Mouse (Mus musculus) brain, embryonic 14.5 days (tissue): Measurements from ENCODE around the gene Rab33b. TPM values are rescaled to one million over a fixed set of nuclear protein-coding genes. Genes with fewer than 3 reads are reported as not detected.
A peak's percentile ranks its signal among the peaks of the same experiment; 100 is the strongest.

Source experiments
- DNase-seq: peaks from one replicate; pipeline ENCODE4 v3.0.0-alpha.2; 2011; ENCODE audit warnings: low read depth
- CTCF ChIP-seq: fragments of 200-500 bp; IDR thresholded peaks from 2 replicates; pipeline ENCODE4 v1.5.1; 2012; ENCODE audit warnings: inconsistent platforms, mild to moderate bottlenecking, moderate library complexity, borderline replicate concordance; ENCODE audit not compliant: insufficient read depth, insufficient read length; ENCODE audit errors: extremely low read depth
- POLR2A ChIP-seq: fragments of 200-500 bp; IDR thresholded peaks from 2 replicates; pipeline ENCODE4 v1.6.1; 2012; ENCODE audit warnings: mild to moderate bottlenecking, inconsistent platforms, borderline replicate concordance; ENCODE audit not compliant: poor library complexity, insufficient read depth, insufficient read length, severe bottlenecking; ENCODE audit errors: extremely low read depth
- polyA plus RNA-seq: library from polyadenylated mRNA; depleted of rRNA; stranded (reverse); fragments of >200 nt; gene quantifications from 2 replicates; pipeline ENCODE4 v1.2.3, GENCODE M21; 2012

Gene Rab33b
- polyA plus RNA-seq, 1 experiment: 17.5 TPM

DNA sequence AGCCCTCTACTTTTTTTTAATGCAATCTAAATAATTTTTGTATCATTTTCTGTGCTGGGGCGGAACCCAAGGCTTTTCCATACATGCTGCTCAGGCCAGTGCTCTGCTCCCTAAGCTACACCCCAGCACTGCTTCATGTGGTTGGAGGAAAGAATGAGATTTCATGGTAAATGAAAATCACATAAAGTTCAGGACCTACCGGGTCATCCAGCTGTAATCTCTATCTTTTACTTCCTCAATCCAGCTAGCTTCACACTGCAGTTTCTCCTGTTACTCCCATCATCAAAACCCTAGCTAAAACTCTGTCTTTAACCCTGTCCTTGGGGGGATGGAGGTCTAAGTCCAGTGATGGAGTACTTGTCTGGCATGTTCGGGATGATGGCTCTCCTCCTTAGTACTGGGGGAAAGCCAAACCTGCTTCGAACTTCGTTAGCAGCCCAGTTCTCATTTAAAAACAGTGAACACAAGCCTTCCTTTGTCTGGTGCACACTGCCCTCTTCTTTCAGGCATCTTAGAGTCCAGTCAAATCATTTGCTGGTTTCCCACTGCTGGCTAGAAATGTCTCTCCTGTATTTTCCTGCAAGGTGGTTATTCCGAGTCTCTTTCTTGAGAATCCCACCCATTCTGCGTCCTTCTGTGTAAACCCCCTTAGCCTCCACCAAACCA is 6.5 kb downstream of the Rab33b start:
- peak; percentile 67 for DNase-seq
- TF ChIP-seq CTCF: no peak
- no peak for TF ChIP-seq POLR2A

DNA sequence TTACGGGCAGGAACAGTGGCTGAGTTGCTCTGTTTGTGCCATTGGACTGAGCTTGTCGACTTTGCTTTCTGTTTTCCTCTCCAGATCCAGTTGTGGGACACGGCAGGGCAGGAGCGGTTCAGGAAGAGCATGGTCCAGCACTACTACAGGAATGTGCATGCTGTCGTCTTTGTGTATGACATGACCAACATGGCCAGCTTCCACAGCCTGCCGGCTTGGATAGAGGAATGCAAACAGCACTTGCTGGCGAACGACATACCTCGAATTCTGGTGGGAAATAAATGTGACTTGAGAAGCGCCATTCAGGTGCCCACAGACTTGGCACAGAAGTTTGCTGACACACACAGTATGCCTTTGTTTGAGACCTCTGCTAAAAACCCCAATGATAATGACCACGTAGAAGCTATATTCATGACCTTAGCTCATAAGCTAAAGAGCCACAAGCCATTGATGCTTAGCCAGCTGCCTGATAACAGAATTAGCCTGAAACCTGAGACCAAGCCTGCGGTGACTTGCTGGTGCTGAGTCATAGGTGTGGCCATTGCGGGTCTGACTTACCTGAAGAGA is 9.6 kb downstream of the Rab33b start:
- TF ChIP-seq POLR2A (no peak), CTCF (no peak)
- DNase-seq: no peak

DNA sequence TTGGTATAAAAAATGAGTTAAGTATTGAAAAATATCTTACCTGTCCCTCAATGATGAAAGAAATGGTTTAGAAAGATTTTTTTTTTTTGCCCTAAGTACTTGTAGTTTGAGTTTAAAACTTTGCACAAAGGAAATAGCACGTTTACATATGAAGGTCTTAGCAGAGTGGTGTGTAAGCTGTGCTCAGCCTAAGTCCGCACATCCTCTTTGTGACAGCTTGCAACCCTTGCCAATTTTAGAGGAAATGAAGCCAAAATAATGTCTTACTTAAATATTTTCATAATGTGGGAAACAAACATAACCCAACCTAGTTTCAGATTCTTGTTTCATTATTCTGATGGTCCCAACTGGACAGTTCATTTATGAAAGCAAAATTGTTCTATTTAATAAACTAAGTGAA is 10.7 kb downstream of the Rab33b start:
- no peak for DNase-seq
- no peak for TF ChIP-seq CTCF
- no peak for TF ChIP-seq POLR2A

DNA sequence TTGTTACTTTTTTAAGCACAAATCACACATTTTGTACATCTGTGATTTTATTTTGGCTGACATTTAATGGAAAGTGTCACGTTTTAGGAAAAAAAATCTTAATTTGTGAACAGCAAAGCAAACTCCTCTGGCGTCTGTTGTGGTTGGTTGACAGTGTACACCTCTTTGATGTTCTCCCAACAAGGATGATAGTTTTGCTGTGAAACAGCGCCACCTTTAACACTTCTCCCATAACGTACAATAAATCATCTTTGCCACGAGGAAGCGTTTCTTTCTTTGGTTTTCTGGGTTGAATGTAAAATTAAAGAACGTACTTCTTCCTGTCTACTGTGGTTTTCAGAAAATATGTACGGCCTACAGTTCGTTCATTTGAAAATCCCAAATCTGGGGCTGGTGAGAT is 11.9 kb downstream of the Rab33b start:
- no peak for TF ChIP-seq CTCF
- no peak for TF ChIP-seq POLR2A
- no peak for DNase-seq

DNA sequence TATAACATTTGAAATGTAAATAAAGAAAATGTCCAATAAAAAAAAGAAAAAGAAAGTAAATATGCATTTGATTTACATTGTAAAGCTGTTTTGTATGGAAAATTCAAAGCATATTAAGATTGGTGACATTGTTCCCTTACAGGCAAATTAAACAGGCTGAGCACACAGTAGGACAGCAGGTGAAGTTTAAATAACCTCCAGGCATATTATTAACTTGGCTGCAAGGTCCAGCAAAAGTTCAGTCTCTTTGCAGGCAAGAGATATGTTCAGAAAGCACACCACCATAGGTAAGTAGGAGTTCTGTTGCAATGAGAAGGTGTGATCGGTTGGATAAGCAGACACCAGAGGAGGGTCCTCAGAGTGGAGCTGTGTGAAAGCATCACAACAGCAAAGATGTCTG is 14.3 kb downstream of the Rab33b start:
- TF ChIP-seq CTCF (no peak), POLR2A (no peak)
- DNase-seq: no peak

DNA sequence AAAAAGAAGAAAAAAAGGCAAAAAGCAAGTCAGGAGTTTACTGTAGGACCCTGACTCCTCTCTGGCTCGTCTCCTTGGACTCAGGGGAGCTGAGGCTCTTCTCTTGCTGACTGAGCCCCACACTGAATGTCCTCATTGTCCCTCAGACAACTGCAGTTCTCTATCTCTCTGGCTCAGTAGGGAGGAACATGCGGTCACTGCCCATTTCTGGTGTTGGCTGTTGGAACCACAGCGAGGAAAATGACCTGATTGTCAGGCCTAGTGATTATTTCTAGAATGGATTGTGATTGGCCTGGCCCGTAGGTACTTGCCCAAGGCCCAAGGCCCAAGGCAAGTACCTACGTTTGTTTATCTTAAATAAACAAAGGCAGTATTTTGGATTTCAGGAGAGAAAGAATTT is 14.9 kb downstream of the Rab33b start:
- no peak for DNase-seq
- TF ChIP-seq CTCF (no peak), POLR2A (no peak)

DNA sequence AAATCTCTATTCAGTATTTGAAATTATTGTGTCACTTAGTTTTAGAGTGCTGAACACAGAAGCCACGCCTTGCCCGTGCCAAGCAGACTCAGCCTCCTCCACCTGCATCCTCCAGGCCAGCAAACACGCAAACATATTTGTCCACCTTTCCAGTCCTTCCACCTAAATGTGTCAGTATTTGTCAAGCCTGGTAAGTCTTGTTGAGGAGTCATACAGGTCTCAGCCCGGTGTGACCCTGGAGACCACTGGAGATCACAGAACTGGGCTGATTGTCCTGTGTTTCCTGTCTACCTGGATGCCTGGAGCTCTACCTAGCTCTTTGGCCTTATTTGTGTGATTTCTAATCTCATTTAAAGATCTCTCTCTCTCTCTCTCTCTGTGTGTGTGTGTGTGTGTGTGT is 16.2 kb downstream of the Rab33b start:
- TF ChIP-seq CTCF (no peak), POLR2A (no peak)

DNA sequence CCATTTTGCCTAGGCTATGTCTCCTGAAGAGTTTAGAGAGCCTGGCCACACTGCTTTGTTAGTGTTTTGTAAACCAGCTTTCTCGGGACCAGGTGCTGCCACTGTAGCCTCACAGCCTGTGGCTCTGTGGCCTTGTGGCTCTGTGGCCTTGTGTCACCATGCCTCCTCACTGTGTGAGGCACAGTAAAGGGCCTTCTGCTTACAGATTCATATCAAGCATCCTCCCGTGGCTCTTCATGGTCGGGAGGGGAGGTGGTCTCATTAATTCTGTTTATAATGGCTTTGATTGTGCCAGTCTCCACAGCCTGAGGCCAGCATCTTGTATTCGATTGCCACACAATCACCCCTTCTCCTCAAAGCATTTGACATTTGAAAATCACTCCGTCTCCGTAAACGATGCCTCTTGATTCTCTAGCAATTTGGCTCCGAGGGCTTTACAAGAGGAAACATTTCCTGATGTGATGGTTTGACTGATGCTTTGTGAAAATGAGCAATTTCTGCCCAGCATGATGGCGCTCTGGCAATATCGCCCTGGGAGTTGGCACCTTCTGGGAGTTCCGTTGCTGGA is 20.7 kb downstream of the Rab33b start:
- TF ChIP-seq CTCF: no peak
- no peak for TF ChIP-seq POLR2A
- DNase-seq: peak; percentile 63

More for the DNA sequence above, 16.2 kb downstream of the Rab33b start:
- DNase-seq: no peak

DNA sequence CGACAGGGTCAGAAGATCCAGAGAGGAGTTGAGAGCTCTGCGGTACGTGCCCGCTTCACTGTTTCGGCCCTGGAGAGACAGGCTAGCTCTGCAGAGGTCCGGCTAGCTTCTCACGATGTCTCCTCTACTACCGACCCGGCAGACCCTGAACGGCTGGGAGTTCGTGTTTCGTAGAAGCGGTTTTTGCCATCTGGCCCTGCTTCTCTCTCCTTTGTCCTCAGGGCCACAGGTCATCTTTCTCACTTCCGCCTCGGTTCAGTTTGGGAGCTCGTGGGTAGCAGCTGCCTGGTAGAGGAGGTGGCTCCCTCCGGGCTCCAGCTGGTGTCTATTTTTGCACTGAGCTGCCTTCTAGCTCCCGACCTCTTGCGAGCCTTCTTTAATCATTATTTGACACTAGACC is 21.7 kb downstream of the Rab33b start:
- DNase-seq: peak; percentile 23
- TF ChIP-seq POLR2A (no peak), CTCF (no peak)

DNA sequence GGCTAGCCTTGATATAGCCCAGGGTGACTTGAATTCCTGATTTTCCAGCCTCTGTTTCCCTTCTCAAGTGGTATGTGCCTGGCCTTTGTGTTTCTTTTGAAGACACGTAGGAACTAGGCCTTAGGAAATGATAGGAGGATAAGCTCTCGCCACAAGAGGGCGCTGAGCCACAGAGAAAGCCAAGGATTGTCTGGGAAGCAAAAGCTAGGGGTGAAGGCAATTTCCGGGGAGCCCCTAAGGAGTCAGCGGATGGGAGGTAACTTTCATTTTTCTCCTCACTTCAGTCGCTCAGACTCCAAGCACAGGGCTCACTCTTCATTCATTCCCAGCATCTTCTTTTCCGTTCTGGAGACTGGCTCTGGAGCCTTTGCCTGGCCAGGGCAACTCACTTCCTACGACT is 27.2 kb downstream of the Rab33b start:
- DNase-seq: peak; percentile 82
- TF ChIP-seq CTCF (peak; percentile 82), POLR2A (no peak)

DNA sequence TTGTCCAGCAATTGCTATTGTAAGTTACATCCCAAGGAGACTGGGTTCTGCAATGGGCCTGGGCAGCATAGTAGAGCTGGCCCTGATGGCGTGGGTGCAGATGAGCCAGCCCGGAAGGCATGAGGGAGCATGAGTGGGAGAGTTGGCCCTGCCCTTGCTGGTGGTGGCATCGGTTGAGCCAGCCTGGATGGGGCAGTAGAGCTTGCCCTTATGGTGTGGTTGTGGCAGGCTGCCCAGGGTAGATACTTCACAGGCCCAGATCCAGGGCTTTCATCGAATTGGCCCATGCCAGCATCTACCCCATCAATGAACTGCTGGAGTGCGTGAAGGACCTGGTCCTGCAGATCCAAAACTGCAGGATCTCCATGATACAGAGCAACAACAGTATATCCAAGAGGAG is 28.3 kb downstream of the Rab33b start:
- TF ChIP-seq POLR2A (no peak), CTCF (no peak)
- no peak for DNase-seq

DNA sequence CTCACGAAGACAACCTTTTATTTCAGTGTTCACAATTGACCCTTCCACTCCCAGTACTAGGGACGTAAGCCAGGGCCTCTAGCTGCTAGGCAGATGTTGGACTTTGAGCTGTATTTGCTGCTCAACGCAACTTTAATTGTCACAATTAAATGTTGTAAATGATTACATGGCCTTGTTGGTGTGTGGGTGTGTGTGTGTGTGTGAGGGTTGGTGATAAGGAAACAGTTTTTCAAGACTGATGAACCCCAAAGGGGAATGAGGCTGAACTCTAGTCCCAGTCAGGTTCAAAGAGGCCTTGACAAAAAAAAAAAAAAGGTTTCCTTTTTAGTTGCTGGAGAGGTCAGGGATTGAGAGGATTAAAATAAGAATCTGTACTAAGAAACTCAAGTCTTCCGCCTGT is 33.7 kb downstream of the Rab33b start:
- TF ChIP-seq CTCF (no peak), POLR2A (no peak)
- no peak for DNase-seq

DNA sequence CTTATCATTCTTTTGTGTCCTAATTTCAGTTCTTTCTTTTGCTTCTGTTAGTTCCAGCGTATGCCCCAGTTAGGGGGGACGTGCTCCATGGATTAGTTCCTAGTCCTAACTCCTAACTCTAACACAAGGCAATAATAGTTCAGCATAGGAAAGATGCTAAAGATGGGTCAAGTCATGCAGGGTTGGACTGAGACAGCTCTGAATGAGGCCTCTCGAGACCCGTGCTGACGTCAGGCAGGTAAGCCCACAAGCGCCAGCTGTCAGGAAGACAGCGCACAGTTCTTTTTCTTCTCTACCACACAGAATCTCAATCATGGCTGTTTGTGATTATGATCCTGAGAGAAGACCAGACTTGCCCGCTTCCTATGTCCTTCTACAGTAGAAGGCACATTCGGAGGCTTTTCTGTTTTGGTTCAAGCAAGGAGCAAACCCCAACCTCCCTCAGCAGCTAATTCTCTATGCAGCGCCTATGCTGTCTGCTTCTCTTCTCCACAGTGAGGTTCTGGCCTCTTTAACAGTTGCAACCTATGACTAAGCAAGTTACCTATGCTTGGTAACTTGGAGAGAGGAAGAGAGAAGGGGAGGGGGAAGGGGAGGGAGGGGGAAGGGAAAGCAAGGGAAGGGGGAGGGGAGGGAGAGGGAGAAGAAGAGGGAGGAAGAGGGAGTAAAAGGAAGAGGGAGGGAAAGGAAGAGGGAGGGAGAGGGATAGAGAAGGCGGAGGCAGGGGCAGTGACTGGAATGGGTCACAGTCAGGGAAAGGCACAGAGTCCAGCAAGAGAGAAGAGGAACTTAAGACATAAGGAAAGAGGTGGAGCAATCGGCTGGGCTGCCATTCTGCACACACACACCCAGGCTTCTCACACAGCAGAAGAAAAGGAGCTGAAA is 34.4 kb downstream of the Rab33b start:
- DNase-seq: no peak
- TF ChIP-seq CTCF: no peak
- no peak for TF ChIP-seq POLR2A

DNA sequence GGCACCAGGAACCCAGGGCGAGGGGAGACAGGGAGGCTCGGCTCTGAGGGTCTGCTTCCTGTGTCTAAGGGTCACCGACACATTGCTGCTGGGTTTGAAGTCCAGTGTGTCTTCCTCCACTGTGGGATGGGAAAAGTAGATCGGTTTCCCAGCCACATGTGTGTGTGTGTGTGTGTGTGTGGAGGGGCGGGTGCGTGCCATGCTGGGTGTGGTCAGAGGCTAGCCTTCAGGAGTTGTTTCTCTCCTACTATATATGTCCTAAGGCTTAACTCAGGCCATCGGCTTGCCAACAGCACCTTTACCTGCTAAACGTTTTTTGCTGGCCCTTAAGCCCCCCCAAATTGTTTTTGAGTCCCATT is 35.0 kb downstream of the Rab33b start:
- DNase-seq: no peak

DNA sequence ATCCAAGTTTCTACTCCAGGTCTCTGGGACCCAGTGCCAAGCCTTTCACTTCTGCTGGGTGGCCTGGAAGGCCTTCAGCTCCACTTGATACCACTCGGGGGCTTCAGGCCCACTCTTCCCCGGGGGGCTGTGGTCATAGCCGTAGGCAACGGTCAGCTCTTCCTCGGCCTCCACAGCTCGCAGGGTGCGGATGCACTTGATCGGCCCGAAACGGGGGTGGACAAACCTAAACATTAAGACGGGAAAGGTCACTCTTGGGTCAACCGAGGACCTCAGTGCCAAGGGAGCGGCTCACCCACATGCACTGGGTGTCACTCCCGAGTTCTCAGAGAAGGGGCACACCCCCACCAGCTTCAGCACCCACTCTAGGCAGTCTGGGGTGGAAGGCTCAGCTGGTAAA is 37.5 kb downstream of the Rab33b start:
- TF ChIP-seq CTCF (no peak), POLR2A (no peak)
- DNase-seq: no peak

More for the DNA sequence above, 35.0 kb downstream of the Rab33b start:
- no peak for TF ChIP-seq CTCF
- TF ChIP-seq POLR2A: no peak
